Mouse (Mus musculus) hindbrain, embryonic 16.5 days (tissue): ENCODE results near the gene Enox1. TPM values are rescaled to one million over a fixed set of nuclear protein-coding genes. Genes with fewer than 3 reads are reported as not detected.

Source experiments
- ATAC-seq: fragments of 200-750 bp; cut with Nextera tagmentation; 2 replicates; pipeline ENCODE4 v1.8.0; 2017; ENCODE audit warnings: moderate TSS enrichment, moderate library complexity
- H3K27ac ChIP-seq: fragments of 300-500 bp; sonication (generic); 2 replicates; pipeline ENCODE4 v1.5.1; 2014; ENCODE audit warnings: low read depth, mild to moderate bottlenecking, control low read depth, low read length, moderate library complexity
- H3K27me3 ChIP-seq: fragments of 300-500 bp; sonication (generic); replicated peaks from 2 replicates; pipeline ENCODE4 v1.6.1; 2014; ENCODE audit warnings: low read length; ENCODE audit not compliant: control insufficient read depth, insufficient read depth
- H3K36me3 ChIP-seq: fragments of 300-500 bp; sonication (generic); 2 replicates; pipeline ENCODE4 v1.6.1; 2014; ENCODE audit warnings: mild to moderate bottlenecking, low read length, moderate library complexity, mixed read lengths; ENCODE audit not compliant: control insufficient read depth, insufficient read depth
- H3K4me1 ChIP-seq: fragments of 300-500 bp; sonication (generic); 2 replicates; pipeline ENCODE4 v1.6.1; 2014; ENCODE audit warnings: low read depth, low read length; ENCODE audit not compliant: control insufficient read depth, insufficient read depth
- H3K4me2 ChIP-seq: fragments of 300-500 bp; sonication (generic); 2 replicates; pipeline ENCODE4 v1.6.1; 2014; ENCODE audit warnings: mild to moderate bottlenecking, low read length, control low read depth, moderate library complexity
- H3K4me3 ChIP-seq: fragments of 300-500 bp; sonication (generic); 2 replicates; pipeline ENCODE4 v1.5.1; 2014; ENCODE audit warnings: mild to moderate bottlenecking, low read length, control low read depth, moderate library complexity
- H3K9ac ChIP-seq: fragments of 300-500 bp; sonication (generic); 2 replicates; pipeline ENCODE4 v1.6.1; 2014; ENCODE audit warnings: low read depth, mild to moderate bottlenecking, control low read depth, low read length, moderate library complexity
- H3K9me3 ChIP-seq: fragments of 300-500 bp; sonication (generic); 2 replicates; pipeline ENCODE4 v1.6.1; 2014; ENCODE audit warnings: mild to moderate bottlenecking, low read length, moderate library complexity; ENCODE audit not compliant: control insufficient read depth
- WGBS: fragments of 180-500 bp; shearing (Covaris S2); extraction: QIAGEN DNeasy Blood & Tissue Kit; methylation state at CpG from one replicate; pipeline ENCODE4 v1.1.7; 2014; 5-methylcytosine and 5-hydroxymethylcytosine counted together
- polyA plus RNA-seq: library from polyadenylated mRNA; unstranded; fragments of >200 nt; fragmentation: Nextera tagmentation; extraction: Ambion mirVana; gene quantifications from 2 replicates; pipeline ENCODE4 v1.2.1, GENCODE M21; 2015

Enox1 gene
- polyA plus RNA-seq, 1 experiment from 2014 or later, result 35.7 TPM

- no peaks in the 10 kb centered on the region for H3K27me3 ChIP-seq
- no peak overlapping the region for H3K27ac ChIP-seq
- no peaks in the 10 kb centered on the region for H3K36me3 ChIP-seq
- 71% methylated on average over 13 of the region's 13 CpGs for WGBS
- H3K9me3 ChIP-seq, result no peaks in the 10 kb centered on the region
- no peak overlapping the region for H3K9ac ChIP-seq
- H3K4me2 ChIP-seq, result no peak overlapping the region
- ATAC-seq, result no peak
- H3K4me3 ChIP-seq, result no peak overlapping the region
- H3K4me1 ChIP-seq, result peaks cover 7% of the 10 kb centered on the region; the same call in 1 of the 2 replicates
Measured at GRCm38 (mm10) chr14:77180753-77181374, 24.3 kb downstream of the Enox1 start.

GRCm38 (mm10) chr14:77183491-77183890, 26.9 kb downstream of the Enox1 start:
- ATAC-seq, result no peak
- H3K9ac ChIP-seq, result no peak overlapping the region
- no peak overlapping the region for H3K4me3 ChIP-seq
- H3K36me3 ChIP-seq, result no peaks in the 10 kb centered on the region
- 89% methylated on average over 5 of the region's 5 CpGs for WGBS
- no peak overlapping the region for H3K4me2 ChIP-seq
- H3K9me3 ChIP-seq, result no peaks in the 10 kb centered on the region
- no peak overlapping the region for H3K27ac ChIP-seq
- no peaks in the 10 kb centered on the region for H3K27me3 ChIP-seq
- H3K4me1 ChIP-seq, result peaks cover 4% of the 10 kb centered on the region; the same call in 1 of the 2 replicates

GRCm38 (mm10) chr14:77190158-77190557, 33.6 kb downstream of the Enox1 start:
- no peak overlapping the region for H3K4me3 ChIP-seq
- H3K9ac ChIP-seq, result no peak overlapping the region
- 70% methylated on average over 2 of the region's 2 CpGs for WGBS
- no peak overlapping the region for H3K27ac ChIP-seq
- H3K36me3 ChIP-seq, result no peaks in the 10 kb centered on the region
- peaks cover 4% of the 10 kb centered on the region for H3K4me1 ChIP-seq
- H3K4me2 ChIP-seq, result no peak overlapping the region
- ATAC-seq, result no peak
- H3K9me3 ChIP-seq, result no peaks in the 10 kb centered on the region
- no peaks in the 10 kb centered on the region for H3K27me3 ChIP-seq

- Histone ChIP-seq H3K27ac (no peak overlapping the region), H3K27me3 (no peaks in the 10 kb centered on the region), H3K36me3 (no peaks in the 10 kb centered on the region), H3K4me1 (peaks cover 22% of the 10 kb centered on the region), H3K4me3 (no peak overlapping the region), H3K9me3 (no peaks in the 10 kb centered on the region), H3K4me2 (no peak overlapping the region), H3K9ac (no peak overlapping the region)
- WGBS, result 36% methylated on average over 18 of the region's 18 CpGs
- 0 out of 2 replicates have a peak, but pooled peaks have one; percentile 28 for ATAC-seq
Measured at GRCm38 (mm10) chr14:77195314-77196020, 38.9 kb downstream of the Enox1 start.

- Histone ChIP-seq H3K27me3 (no peaks in the 10 kb centered on the region), H3K4me2 (no peak overlapping the region), H3K36me3 (no peaks in the 10 kb centered on the region), H3K9ac (no peak overlapping the region), H3K4me1 (peaks cover 22% of the 10 kb centered on the region), H3K27ac (0 out of 2 replicates have a peak overlapping the region, but pooled peaks have one; percentile 16), H3K9me3 (no peaks in the 10 kb centered on the region), H3K4me3 (no peak overlapping the region)
- no peak for ATAC-seq
- 58% methylated on average over 3 of the region's 3 CpGs for WGBS
Measured at GRCm38 (mm10) chr14:77196246-77196645, 39.7 kb downstream of the Enox1 start.

GRCm38 (mm10) chr14:77197414-77197915, 40.9 kb downstream of the Enox1 start:
- Histone ChIP-seq H3K4me3 (no peak overlapping the region), H3K27me3 (no peaks in the 10 kb centered on the region), H3K9ac (no peak overlapping the region), H3K27ac (no peak overlapping the region), H3K36me3 (no peaks in the 10 kb centered on the region), H3K9me3 (no peaks in the 10 kb centered on the region), H3K4me2 (no peak overlapping the region), H3K4me1 (peaks cover 22% of the 10 kb centered on the region)
- WGBS, result 50% methylated on average over 2 of the region's 2 CpGs
- no peak; the same call in 1 of the 2 replicates for ATAC-seq

- H3K9me3 ChIP-seq, result no peaks in the 10 kb centered on the region
- no peak overlapping the region for H3K9ac ChIP-seq
- H3K4me2 ChIP-seq, result no peak overlapping the region
- no peaks in the 10 kb centered on the region for H3K36me3 ChIP-seq
- no peak overlapping the region for H3K4me3 ChIP-seq
- no peak overlapping the region for H3K27ac ChIP-seq
- H3K4me1 ChIP-seq, result peaks cover 4% of the 10 kb centered on the region; the same call in 1 of the 2 replicates
- 87% methylated on average over 8 of the region's 8 CpGs for WGBS
- no peaks in the 10 kb centered on the region for H3K27me3 ChIP-seq
- no peak for ATAC-seq
Measured at GRCm38 (mm10) chr14:77210889-77211288, 54.3 kb downstream of the Enox1 start.

GRCm38 (mm10) chr14:77213210-77213609, 56.6 kb downstream of the Enox1 start:
- Histone ChIP-seq H3K36me3 (no peaks in the 10 kb centered on the region), H3K4me1 (peaks cover 4% of the 10 kb centered on the region; the same call in 1 of the 2 replicates), H3K9ac (no peak overlapping the region), H3K4me3 (no peak overlapping the region), H3K4me2 (no peak overlapping the region), H3K9me3 (no peaks in the 10 kb centered on the region), H3K27me3 (no peaks in the 10 kb centered on the region), H3K27ac (no peak overlapping the region)
- 54% methylated on average over 7 of the region's 7 CpGs for WGBS
- ATAC-seq, result peak; percentile 53

GRCm38 (mm10) chr14:77214848-77215247, 58.3 kb downstream of the Enox1 start:
- no peaks in the 10 kb centered on the region for H3K27me3 ChIP-seq
- no peaks in the 10 kb centered on the region for H3K9me3 ChIP-seq
- no peak for ATAC-seq
- H3K4me2 ChIP-seq, result no peak overlapping the region
- no peak overlapping the region for H3K27ac ChIP-seq
- H3K9ac ChIP-seq, result no peak overlapping the region
- H3K36me3 ChIP-seq, result no peaks in the 10 kb centered on the region
- no peak overlapping the region for H3K4me3 ChIP-seq
- H3K4me1 ChIP-seq, result peaks cover 4% of the 10 kb centered on the region; the same call in 1 of the 2 replicates
- 81% methylated on average over 6 of the region's 6 CpGs for WGBS
